Mouse (Mus musculus) induced T-regulatory cell, adult 2 months (primary cell): ENCODE measurements at regions not wholly inside any gene's neighbourhood (a gene's known extent, or its start where the extent isn't known, plus 50 kb on each side); places are given as distances from the start of the nearest gene placed in this dataset.

Experiments used
- DNase-seq: peaks from one replicate; pipeline ENCODE4 v3.0.0-alpha.2; 2012; ENCODE audit warnings: low read depth

DNA sequence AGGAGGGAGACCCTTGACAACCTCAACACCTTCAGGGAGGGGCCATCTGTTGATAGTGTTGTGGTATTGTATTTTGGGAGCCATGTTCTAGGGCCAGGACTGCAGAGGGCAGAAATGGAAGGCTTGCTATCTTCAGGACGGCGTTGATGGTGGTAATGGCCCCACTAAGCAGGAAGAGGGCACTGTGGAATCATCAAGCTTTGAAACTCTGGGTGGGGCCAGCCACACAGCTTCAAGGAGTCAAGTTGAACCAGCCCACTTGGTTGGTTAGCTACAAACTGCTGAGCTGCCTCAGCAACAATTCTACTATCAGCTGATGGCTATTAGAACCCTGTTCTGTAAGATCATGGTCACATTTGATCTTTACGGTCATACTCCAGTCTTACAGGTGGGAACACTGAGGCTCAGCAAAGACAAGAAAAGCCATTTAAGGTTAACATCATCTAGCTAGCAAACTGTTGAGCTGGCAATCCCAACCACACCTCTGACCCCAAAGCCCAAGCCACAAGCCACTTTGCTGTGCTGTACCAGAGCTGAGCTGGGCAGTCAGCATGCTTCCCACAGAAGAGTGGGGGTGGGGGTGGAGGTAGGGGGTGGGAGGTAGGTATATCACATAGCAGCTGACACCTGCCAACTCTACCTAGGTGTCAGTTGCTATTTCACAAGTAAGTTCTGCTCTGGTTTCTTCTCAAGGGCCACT lies 203.9 kb downstream of the Uaca start:
- peak; percentile 87 for DNase-seq

DNA sequence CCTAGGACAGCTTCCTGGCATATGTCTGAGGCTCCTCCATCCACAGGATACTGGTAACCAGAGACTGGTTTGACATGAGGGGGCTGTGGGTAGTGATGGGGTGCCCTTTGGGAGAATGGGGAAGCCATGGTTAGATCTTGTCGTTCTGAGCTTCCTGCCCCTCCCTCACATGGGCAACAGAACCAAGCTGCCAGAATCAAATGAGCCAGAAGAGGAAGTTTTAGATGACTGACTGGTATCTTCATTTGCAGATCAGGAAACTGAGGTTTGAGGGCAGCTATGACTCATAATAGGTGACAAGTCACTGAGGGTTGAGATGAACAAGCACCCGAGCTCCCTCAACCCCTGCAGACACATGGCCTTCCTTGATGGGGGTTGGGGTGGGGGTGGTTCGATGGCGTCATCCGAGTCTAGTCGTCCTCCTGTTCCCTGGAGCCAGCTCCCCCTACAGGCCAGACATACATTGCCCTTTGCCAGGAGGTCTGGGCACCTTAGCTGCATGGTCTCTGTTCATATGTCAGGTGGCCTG lies 204.7 kb downstream of the Uaca start:
- peak; percentile 97 for DNase-seq

DNA sequence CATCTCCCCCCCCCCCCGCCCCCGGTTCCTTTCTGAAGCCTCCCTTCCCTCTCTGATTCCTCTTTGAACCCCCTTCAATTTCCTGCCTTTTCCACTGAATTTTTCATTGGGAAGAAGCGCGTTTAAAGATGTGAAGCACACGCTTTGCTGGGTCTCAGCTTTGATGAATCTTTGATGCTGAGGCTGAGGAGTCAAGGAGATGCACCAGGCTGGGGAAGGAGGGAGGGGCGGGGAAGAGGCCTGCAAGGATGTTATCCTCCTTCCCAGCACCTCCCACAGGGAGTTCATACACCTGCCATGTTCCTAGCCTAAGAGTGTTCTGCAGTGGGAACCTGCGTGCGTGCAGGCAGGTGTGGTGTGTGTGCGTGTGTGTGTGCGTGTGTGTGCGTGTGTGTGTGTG lies 205.9 kb downstream of the Uaca start:
- DNase-seq, result no peak

DNA sequence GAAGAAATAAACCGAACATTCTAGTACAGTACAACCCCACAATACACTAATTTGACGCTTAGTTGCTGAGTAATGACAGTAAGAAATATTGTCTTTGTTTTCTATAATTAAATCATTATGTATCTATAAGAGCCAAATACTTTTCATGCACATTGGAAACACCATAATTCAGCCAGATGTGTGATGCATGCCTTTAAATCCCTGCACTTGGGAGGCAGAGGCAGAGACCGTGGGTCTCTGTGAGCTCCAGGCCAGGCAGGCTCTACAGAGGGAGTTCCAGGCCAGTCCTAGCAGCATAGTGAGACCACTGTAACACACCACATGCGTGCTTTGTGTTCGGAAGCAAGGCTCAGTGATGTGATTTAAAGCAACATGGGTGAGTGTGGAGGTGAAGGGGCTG lies 208.2 kb downstream of the Uaca start:
- no peak for DNase-seq

DNA sequence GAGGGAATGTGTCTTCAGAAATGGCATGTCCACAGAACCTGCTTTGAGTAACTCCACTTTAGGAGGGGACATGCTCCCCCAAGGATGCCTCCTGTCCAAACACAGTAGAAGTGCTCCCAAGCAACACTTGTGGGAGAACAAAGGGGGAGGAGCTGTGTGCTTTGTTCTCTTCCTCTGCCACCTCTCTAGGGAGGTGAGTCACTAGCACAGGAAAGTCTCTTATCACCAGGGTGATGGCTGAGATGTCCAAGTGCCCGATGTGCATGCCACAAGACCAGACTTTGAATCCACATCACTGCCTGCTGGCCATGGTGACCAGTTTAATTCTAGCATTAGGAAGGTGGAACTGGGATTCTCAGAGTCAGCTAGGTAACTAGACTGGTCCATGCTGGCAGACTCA lies 214.1 kb downstream of the Uaca start:
- no peak for DNase-seq

DNA sequence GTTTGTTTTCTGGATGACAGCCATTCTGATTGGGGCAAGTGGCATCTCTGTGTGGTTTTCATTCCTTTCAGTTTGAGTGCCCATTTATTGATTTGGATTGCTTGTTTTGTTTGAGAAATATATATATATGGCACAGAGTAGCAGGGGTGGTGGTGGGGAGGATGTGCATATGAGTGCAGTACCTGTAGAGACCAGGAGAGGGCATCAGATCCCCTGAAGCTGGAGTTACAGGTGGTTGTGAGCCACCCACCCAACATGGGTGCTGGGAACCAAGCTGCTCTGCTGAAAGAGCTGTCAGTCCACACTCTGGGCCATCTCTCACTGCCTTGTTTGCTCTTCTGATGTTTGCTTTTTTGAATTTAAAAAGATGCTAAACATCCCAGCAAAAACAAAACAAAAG lies 216.7 kb downstream of the Uaca start:
- peak; percentile 62 for DNase-seq

DNA sequence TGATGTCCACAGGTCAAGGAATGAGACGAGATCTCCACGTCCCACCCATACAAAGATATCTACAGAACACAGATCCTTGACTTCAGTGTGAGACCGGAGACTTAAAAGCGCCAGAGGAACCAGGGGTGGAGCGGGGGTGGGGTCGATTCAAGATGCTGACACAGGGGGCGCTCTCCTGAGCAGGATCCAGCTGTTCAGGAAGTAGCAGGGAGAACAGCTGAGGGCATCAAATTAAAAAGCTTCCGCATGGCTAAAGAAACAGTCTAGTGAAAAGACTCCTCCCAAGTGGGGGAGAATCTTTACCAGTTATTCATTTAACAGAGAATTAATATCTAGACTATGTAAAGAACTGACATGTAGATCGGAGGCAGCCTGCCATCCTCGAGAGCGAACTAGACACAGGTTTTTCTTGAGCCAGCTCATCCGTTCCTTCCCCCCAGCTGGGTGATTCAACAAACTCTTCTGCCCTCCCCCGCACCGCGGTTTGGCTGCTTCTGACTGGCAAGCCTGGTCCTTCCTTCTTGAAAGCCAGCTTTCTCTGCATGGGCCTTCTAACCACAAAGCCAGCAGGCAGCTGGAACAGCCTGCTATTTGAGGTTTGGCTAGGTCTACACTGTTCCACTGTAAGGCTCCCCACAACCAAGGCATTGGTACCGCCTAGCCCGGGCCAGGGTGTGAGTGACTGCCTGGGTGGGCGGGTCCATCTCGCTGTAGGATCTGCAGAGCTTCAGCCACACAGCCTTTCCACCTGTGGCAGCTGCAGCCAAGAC lies 218.6 kb downstream of the Uaca start:
- DNase-seq, result peak; percentile 91

DNA sequence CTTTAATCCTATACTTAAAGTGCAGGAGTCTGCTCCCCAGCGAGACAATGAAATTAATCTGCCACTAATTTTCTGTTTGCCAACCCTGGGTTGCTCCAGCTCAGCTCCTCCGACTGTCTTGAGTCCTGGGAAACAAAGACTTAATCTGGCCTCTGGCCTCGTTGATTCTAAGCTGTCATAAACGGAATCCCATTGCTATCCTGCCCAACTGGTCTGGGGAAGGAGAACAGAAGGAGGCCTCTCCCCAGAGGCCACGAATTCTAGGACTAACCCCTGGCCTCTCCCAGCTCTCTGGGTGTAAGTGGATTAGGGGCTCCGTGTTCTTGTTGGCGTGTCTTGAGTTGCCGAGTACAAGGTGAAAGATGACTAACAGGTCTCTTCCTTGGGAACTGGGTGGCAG lies 219.8 kb downstream of the Uaca start:
- DNase-seq, result no peak

DNA sequence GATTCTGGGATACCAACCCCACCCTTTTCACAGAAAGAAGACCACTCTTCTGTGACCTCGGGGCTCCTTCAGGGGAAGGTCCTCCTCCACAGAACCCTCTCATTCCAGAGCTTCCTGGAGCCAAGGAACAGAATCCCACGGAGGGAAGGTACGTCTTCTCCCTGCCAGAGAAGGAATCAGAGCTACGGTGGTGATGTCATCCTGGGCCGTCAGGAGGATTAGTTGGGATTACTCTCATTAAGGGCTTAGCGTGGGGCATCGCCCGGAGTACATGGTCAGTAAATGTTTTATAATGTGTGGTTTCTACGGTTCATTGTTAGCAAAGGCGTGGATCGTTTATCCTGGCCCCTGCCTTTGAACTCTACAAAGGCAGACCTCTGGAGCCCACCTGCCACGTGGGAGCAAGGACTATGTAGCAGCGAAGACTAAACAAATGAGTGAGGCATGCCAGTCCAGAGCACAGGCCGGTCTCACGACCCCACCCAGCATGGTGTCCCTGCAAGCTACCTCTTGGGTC lies 221.1 kb downstream of the Uaca start:
- no peak for DNase-seq

DNA sequence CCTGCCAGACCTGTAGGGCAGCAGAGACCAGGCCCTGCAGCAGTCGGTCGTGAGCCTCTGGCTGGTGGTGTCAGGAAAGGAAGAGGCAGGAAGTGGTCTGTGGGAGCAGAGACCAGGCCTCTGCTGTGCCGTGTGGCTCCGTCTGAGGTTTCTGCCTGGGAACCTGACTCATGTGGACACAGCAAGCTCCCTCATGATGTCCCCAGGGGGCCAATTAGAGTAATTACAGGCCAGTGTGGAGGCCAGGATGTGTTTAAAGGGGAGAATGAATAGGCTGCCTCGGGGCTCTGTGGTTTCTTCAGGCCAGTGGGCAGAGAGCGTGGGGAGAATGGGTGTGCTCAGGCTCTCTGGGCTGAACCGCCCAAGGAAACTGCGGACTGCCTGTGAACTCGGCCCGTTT lies 222.3 kb downstream of the Uaca start:
- DNase-seq, result peak; percentile 65

DNA sequence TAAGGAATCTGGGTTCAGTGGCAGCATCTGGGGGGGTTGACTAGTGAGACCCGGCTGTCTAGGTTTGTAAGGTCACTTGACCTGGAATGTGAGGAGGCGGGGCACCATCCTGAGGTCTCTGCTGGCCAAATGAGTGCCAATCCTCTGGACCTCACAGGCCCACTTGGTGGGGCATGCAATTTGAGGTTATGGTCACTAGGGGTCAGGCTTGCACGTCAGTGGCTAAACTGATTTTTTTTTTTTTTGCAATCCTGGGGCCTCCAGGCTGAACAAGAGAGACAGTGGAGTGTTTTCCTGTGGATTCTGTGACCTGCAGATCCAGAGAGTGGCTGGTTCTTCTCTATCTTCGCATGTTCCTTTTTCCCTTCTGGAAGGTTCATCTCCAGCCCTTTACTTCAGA lies 225.6 kb downstream of the Uaca start:
- peak; percentile 68 for DNase-seq

DNA sequence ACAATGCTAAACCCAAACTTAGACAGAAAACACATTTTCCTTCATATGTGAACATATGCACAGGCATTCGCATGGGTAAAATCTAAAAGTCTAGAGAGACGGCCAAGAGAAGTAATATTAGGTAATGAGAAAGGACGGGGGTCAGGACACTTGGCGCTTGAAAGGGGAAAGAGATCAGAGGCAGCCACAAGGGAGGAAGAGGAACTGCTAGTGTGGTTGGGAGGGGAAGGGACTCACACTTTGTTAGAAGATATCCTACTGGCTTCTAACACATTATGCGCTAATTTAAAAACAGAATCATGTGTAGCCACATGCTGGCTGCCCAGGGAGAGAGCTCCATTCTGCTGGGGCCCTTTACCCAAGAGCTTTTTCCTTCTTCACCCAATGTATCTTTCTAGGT lies 227.5 kb downstream of the Uaca start:
- no peak for DNase-seq

DNA sequence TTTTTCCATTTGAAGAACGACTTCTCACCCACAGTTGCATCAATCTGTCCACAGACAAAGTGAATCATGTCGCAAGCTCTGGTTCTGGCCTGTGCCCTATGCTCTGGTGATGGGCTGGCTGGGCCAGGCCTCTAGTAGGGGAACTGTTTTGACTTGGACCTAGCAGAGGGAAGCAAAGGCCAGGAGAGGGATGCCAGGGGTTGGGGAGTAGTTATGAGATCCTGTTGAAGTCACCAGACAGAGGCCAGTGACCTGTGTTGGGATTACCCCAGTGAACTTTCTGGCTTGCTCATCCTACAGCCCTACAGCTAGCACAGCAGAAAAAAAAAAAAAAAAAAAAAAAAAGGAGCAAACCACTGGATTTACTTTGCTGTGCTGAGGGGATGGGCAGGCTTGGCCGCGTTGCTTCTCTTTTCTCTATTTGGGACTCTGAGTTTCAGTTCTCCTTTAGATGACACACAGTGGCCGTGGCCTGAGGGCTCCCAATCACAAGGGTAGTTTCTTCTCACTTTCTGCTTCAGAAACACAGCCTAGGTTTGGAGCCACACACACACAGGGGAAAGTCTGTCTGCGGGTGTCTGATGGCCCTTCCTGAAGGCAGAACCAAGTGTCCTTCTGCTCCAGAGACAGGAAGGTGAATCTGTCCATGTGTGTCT lies 228.2 kb downstream of the Uaca start:
- DNase-seq, result no peak

DNA sequence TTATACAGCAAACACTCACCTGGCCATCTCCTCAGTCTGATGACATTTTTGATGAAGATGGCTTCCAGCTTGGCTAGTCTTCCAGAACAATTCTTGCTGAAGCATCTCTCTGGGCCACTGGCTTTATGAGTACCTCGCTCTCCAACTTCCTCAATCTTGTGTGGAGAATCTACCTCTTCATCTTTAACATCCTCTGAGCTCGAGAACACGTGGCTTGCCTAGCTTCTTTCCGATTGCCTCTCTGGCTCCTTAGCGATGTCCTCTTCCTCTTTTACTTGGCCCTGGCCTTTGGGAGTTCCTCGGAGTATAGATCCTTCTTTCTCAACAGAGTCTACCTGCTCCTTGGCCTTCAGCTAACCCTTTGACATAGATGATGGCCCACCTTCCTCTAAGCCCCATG lies 231.0 kb downstream of the Uaca start:
- DNase-seq, result no peak

DNA sequence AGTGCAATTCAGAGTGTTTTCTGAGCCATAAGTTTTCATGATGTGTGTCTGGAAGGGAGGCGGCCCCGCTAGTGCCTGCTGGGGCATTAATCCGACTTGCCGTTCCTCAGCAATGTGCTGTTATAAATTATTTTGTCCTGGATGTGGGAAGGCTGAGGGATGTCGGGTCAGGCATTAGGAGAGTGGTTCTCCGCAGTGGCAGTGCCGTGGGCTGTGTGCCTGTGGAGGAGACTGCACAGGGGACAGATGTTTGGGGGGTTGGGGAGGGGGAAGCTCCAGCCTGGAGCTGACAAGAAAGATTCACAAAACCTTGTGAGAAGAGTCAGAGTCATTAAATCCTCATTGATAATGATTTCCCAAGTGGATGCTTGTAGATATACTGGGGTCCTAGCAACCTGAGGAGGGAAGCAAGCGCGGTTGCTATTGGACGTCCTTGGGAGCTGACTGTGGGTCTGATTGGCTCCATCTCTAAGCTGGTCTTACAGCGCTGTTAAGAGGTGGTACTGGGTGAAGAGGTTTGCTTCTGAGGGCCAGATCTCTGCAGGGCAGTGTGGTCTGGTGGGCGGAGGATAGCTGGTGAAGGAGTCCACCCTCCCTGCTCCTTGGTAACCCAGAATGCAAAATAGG lies 234.5 kb downstream of the Uaca start:
- DNase-seq, result no peak

DNA sequence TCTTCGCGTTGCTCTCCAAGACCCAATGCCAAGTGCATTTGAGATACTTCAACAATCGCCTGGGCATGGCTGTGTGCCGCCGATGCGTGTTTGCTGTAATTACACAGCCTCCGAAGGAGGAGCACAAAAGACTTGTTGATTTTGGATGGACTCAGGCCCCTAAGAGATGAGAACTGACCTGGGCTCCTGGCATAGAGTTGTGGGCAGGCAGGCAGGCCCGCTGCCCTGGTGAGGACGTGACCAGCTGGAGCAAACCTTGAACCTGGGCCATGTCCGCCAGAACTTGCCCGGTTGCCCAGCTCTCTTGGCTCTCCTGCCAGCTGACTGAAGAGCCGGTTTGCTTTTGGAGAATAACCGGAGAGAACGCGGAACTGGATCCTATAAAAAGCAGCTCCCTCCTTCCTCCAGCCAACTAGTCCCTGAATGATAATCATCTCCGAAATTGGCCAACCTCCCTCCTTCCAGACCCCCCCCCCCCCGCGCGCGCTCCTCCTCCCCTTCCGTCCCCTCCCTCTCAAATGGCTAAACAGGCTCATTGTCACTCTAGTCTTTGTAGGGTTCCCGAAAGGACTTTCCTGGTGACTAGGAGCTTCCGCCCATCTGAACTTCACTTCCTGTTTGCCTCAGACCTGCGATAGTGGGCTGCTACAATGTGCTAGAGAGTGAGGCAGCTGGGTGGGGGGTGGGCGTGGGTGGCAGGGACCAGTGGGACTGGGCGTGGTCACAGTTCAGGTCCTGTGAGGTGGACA lies 237.5 kb downstream of the Uaca start:
- DNase-seq, result no peak

DNA sequence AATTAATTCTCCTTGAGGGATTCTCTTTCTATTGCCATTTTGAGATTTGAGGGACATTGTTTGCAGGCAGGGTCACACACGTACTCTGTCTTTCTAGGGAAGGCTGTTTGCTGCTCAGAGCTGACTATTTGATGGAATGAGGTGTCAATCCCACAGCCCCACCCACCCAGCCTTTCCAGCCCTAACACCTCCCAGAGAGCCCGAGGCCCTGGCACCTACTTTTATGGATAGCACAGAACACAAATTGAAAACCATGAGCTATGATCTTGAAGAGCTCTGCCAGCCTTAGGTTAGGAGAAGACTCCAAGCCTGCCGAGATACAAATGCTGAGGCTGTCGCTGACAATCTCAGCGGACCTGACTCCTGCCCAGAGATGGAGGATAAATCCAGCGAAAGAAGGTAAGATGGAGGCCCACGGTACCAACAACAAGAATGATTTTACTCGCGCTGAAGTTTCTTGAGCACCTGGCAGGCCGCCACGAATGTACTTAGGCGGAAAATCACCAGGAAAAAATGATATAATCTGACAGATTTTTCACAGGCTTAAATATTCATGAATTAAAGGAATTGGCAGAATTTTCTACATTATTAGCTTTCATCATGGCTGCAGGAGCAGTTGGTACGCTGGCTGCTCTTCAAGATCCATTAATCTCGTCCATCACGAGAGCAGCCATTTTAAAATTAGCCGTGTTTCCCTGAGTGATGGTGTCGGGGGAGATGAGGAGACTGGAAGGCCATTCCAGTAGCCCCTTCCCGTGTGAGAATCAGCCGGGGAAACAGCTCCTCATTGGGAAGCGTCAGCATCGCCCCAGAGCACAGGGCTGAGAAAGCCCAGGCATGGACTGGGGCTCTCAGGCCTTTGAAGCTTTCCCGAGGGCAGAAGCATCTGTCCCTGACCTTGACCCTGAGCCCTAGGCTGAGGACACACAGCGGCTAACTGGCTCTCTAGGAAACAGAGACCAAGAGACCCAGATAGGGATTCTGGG lies 238.4 kb downstream of the Uaca start:
- DNase-seq, result no peak

DNA sequence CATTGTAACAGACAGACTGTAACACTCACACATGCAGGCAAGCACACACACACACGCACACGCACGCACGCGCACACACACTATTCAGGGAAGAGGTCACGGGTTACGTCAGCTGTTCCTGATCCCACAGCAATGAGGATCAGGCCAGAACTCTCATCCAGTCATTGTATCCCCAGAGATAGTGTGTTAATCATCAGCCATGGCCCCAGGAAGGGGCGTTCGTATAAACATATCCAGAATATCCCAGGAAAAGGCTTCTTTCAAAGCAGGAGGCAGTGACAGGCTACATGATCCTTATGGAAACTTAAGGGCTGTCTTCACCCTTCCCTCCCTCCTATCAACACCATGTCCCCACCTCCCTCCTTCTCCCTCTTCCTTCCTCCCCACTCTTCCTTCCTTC lies 239.3 kb downstream of the Uaca start:
- DNase-seq, result no peak

DNA sequence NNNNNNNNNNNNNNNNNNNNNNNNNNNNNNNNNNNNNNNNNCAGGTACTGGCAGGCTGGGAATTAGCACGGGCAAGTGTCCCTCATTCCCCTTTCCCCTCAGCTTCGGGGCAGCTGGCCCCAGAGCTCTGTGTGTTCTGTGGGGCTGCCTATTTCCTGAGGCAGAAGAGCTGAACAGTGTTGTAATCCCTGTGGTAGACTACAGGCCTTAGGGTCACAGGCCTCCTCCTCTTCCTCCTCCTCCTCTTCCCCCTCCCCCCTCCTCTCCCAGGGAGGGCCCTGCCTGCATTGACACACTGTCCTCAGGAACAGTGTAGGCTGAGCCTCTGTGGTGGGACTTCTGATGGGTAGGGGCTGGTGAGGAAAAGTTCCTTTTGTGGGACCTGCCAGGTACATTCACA lies 247.7 kb downstream of the Uaca start:
- DNase-seq, result no peak

DNA sequence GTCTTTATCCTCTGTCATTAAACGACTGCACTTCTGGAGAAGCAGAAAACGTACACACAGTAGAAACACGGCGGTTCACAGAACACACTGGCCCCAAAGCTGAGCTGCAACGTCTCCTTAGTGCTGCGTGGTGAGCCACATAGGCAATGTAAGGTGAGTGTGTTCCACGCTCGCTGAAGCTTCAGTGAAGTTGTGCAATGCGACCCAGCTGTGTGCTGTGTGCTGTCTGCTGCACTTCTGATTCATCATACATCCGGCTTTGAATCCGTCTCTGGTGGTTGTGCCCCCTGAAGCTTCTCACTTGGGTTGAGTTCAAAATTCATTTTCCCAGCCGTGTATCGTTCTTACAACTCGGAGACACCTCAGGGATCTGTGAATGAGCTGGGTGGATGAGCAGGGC lies 250.6 kb downstream of the Uaca start:
- DNase-seq, result no peak
